Mouse (Mus musculus) liver, postnatal 0 days (tissue): ENCODE results near the gene Atp4a.

ENCODE experiments used
- CTCF ChIP-seq: sonication (generic); IDR thresholded peaks from 2 replicates; pipeline ENCODE4 v1.5.1; 2016; ENCODE audit warnings: antibody characterized with exemption, low read depth
- EP300 ChIP-seq: IDR thresholded peaks from 2 replicates; pipeline ENCODE4 v1.6.1; 2016; ENCODE audit warnings: antibody characterized with exemption, low read depth, mild to moderate bottlenecking

DNA sequence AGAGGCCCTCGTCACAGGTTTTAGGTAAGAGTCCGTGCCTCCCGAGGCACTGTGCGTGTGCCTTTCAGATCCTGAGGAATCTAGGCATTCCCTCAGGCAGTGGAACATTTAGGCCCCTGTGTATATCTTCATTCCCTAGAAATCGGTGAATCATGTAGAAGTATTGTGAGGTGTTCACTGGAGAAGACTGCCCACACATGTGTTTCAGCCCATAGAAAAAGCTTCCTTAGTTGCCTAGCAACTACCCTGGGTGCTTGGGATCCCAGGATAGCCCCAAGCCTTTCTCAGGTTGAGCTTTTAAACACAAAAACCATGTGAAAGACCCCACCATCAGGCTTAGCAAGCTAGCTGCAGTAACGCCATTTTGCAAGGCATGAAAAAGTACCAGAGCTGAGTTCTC lies 23.7 kb upstream of the Atp4a start:
- TF ChIP-seq EP300: no peak
- no peak for TF ChIP-seq CTCF
